Mouse (Mus musculus) WW6 (cell line): ENCODE results near the gene Gm1113.

Source experiments
- DNase-seq: peaks from one replicate; pipeline ENCODE4 v3.0.0-alpha.2; 2013; ENCODE audit warnings: low read depth, low spot score

Gm1113 gene

DNA sequence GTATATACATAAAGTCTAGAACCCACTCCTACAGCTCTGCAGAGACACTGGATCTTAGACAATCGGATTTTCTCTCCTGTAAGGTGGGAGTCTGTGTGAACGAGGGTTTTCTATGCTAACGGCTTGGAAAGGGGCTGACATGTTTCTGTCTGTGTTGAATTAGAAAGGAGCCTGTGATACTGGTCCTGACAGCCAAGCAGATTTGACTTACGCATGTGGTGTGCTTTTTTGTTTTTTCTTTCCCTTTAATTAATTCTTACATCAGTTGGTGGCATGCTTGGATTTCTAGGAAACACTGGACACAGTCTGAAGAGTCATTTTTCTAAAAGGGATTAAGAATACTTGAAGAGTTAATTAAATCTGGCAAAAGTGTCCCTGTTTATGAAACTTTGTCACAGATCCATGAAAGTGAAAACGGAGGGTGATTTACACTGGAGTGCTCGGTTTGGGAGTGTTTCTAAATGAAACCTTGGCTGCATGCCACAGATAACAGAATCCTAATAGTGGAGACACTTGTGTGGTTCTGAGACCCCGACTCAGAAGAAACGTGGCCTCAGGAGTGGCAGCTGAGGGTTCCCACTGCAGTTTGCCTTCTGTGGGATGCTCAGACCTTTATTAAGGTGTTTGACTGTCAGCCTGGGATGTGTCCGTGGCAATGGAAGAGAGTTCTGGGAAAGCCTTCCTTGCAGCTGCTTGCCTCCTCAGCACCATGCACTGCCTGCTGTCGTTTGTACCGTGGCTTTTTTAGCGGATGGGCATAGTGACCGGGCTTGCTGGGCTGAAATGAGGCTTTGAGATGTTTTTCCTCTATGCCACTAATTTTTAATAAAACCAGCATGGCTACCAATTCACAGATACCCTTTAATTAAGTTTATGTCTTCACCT is 35.8 kb downstream of the Gm1113 start:
- DNase-seq: no peak

DNA sequence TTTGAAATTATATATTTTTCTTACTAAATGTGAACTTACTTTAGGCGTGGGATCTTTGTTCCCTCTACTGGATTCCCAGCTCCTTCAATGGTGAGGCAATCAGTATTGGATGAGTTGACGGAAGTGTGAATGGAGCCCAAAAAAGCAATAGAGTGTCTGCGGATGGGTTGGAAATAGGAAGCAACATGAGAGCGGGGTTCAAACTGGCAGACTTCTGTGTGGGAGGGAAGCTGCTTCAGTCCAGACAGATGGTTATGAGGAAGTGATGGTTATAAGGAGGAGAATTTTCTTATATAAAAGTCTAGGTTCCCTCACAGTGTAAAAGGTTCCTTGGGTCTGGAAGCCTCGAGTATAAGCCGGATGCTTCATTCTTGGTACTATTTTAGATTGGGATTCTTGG is 38.6 kb downstream of the Gm1113 start:
- no peak for DNase-seq

DNA sequence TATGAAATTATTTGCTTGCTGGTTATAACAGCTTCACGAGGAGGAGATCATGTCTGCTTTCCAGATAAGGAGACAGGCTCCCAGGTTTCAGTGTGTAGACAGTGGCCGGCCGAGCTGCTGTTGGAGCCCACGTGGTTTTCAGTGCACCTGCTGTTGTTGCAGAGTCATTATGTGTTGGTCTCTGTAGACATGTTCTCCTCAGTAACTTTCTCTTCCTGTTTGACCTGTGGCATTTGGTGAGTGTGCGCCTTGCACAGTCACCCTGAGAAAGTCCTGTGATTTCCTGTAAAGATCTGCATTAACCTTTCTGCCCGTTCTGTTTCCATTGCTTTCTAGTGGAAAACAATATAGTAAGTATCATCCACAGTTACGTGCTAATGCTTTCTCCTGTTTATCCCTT is 42.7 kb downstream of the Gm1113 start:
- no peak for DNase-seq

DNA sequence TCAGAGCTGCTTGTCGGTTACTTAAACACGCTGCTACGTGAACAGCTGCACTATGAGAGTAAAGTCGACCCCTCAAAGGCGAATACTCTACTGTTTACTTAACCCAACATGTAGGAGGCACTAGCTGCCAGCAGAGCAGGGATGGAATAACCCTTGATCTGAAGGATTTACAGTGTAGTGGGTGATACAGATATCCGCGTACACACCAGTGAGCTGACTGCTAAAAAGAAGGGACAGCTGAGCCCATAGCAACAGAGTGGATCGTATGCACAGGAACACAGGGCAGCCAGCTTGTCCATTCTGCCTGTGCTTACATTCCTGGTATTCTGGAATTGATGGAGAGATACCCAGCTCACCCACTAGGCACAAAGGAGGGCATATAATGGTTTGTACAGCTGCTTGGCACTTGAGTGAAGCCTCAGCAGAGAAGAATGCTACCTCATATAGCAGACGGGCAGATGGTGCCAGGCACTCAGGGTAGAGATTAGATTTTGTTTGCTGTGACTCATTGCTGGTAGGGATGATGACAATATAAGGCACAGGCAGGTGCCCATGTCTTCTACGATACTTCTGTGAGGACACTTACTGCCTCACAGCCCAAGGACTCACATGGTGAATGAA is 43.9 kb downstream of the Gm1113 start:
- no peak for DNase-seq

DNA sequence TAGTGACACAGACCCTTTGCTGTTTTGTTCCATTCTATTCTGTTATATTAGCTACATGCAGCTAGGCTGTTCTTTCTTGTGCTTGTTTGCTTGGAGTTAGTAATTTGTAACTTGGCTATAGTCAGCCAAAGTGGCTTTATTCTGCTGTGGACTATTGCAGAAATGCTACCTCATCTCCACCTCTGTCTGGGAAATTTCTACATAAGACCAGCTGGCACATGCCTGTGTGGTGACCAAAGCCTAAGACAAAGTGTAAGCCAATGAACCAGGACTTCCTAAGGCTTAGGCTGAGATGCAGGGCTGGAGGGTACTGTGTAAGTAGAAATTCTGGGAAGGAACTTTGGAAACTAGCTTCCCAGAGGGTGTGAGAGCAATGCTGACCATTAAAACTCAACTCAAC is 49.2 kb downstream of the Gm1113 start:
- no peak for DNase-seq

DNA sequence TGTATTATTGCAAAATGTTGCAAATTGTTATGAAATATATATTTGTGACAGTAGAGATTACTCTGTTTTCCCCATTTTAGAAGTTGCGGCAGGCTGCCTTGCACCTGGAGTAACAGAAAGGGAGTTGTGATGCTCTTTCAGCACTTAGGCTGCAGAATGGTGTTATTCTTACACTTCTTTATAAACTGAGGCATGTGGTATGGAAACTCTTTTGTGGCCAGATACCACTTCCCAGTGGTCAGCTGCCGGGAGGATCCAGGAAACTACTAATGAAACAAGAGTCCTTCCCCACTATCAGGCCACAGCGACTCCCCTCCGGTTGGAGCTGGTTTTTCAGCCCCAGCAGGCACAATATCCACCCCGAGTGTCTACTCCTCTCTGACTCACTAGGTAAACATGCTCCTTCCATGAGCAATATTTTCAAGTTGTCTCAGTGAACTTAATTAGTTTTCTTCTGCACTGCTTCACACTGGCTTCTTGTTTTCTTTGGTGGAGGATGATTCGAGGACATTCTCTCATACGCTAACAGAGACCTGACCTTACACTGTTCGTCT is 50.7 kb downstream of the Gm1113 start:
- no peak for DNase-seq

DNA sequence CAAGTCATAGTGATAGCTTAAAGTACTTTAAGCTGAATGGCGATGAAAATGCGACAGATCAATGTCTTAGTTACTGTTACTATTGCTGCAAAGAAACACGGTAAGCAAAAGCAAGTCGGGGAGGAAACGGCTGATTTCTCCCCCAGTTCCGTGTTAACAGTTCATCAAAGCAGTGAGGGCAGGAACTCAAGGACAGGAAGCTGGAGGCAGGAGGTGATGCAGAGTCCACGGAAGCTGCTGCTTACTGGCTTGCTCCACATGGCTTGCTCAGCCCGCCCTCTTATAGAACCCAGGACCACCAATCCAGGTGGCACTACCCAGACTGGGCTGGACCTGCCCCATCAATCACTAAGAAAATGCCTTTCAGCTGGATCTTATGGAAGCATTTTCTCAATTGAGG is 58.5 kb downstream of the Gm1113 start:
- no peak for DNase-seq
